Mouse (Mus musculus) intestine, postnatal 0 days (tissue): ENCODE results near the gene Wdr72. TPM values are rescaled to one million over a fixed set of nuclear protein-coding genes. Genes with fewer than 3 reads are reported as not detected.

Source experiments
- ATAC-seq: fragments of 200-750 bp; cut with Nextera tagmentation; 2 replicates; pipeline ENCODE4 v1.8.0; 2017; ENCODE audit warnings: mild to moderate bottlenecking, moderate TSS enrichment, moderate library complexity
- H3K27ac ChIP-seq: fragments of 300-500 bp; sonication (generic); 2 replicates; pipeline ENCODE4 v1.5.1; 2014; ENCODE audit warnings: mild to moderate bottlenecking, low read depth, low read length, moderate library complexity
- H3K27me3 ChIP-seq: fragments of 300-500 bp; sonication (generic); replicated peaks from 2 replicates; pipeline ENCODE4 v1.6.1; 2014; ENCODE audit warnings: low read length, mixed read lengths; ENCODE audit not compliant: control insufficient read depth, insufficient read depth
- H3K36me3 ChIP-seq: fragments of 300-500 bp; sonication (generic); 2 replicates; pipeline ENCODE4 v1.6.1; 2014; ENCODE audit warnings: mild to moderate bottlenecking, moderate library complexity; ENCODE audit not compliant: control insufficient read depth, insufficient read depth
- H3K4me1 ChIP-seq: fragments of 300-500 bp; sonication (generic); replicated peaks from 2 replicates; pipeline ENCODE4 v1.6.1; 2014; ENCODE audit warnings: antibody characterized with exemption, low read length, mixed read lengths; ENCODE audit not compliant: control insufficient read depth, insufficient read depth
- H3K4me2 ChIP-seq: fragments of 300-500 bp; sonication (generic); replicated peaks from 2 replicates; pipeline ENCODE4 v1.6.1; 2014; ENCODE audit warnings: low read depth, mild to moderate bottlenecking, moderate library complexity
- H3K4me3 ChIP-seq: fragments of 300-500 bp; sonication (generic); 2 replicates; pipeline ENCODE4 v1.5.1; 2014; ENCODE audit warnings: low read depth, low read length
- H3K9ac ChIP-seq: fragments of 300-500 bp; sonication (generic); 2 replicates; pipeline ENCODE4 v1.6.1; 2014; ENCODE audit warnings: mild to moderate bottlenecking, low read depth, low read length
- H3K9me3 ChIP-seq: fragments of 300-500 bp; sonication (generic); 2 replicates; pipeline ENCODE4 v1.6.1; 2016; ENCODE audit warnings: mixed run types; ENCODE audit not compliant: control insufficient read depth
- CTCF ChIP-seq: sonication (generic); IDR thresholded peaks from 2 replicates; pipeline ENCODE4 v1.5.1; 2016; ENCODE audit warnings: low read depth, mild to moderate bottlenecking, control low read depth, antibody characterized with exemption, moderate library complexity
- WGBS: fragments of 180-500 bp; shearing (Covaris S2); extraction: QIAGEN DNeasy Blood & Tissue Kit; methylation state at CpG from one replicate; pipeline ENCODE4 v1.1.7; 2014; 5-methylcytosine and 5-hydroxymethylcytosine counted together
- polyA plus RNA-seq: library from polyadenylated mRNA; unstranded; fragments of >200 nt; fragmentation: Nextera tagmentation; extraction: Ambion mirVana; gene quantifications from 2 replicates; pipeline ENCODE4 v1.2.1, GENCODE M21; 2015

Wdr72 gene
- 0.12 and 0.13 TPM in 2 replicates for polyA plus RNA-seq

DNA sequence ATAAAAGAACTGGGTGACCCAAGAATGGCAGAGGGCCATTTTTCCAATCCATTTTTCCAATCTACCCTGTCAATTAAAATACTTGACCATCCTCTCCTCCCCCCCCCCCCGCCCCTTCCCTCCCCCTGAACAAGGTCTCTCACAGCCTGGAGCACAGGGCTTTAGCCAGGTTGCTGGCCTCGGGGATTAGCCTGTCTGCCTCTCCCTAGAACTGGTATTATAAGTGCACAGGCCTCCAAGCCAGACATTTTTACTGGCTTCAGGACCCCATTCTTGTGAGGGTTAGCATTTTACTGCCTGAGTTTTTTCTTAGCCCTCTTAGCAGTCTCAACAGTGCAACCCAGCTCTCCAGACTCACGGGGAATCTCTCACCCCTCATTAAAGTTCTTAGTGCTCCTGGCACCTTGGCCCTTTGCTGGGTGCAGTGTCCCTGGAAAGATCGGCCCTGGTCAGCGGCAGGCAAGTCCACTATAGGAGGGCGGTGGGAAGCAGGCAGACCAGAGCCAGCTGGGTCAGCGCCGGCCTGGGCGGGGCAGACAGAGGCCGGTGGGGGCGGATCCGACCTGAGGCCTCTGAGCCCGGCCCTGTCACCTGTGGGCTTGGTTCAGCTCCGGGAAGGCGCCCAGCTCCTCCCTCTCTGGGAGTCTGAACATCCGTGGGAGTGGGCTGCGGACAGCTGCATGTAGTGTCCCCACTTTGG, at the start of gene Wdr72:
Gene Wdr72, plus strand, starts transcription at position 596 of the 700 bp plus-strand sequence.
- TF ChIP-seq CTCF = no peak
- H3K9me3 ChIP-seq = no peaks in the 10 kb centered on the region
- peak; percentile 47; the same call in 1 of the 2 replicates for ATAC-seq
- no peaks in the 10 kb centered on the region for H3K4me1 ChIP-seq
- H3K36me3 ChIP-seq = no peaks in the 10 kb centered on the region
- no peak within 1 kb of the TSS for H3K27ac ChIP-seq
- 5% methylated on average over 16 of the region's 17 CpGs for WGBS
- peak within 1 kb of the TSS; percentile 28 for H3K4me3 ChIP-seq
- peak within 1 kb of the TSS; percentile 64 for H3K4me2 ChIP-seq
- H3K27me3 ChIP-seq = no peaks in the 10 kb centered on the region
- 0 out of 2 replicates have a peak within 1 kb of the TSS, but pooled peaks have one; percentile 2 for H3K9ac ChIP-seq

DNA sequence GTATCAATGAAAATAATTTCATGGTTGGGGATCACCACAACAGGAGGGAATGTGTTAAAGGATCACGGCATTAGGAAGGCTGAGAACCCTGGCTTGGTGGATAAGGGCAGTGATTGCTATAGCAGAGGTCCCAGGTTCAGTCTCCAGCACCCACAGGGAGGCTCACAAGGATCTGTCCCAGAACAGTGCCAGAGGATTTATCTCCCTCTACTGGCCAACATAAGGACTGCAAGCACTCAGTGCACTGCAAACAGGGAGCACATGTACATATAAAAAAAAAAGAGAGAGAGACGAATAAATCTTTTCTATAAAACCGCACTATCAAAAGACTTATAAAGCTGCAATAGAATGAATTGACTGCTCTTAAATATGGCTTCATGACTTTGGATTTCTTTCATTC, 43.9 kb upstream of the Wdr72 start:
- H3K9ac ChIP-seq = no peak overlapping the region
- WGBS = 82% methylated on average over 3 of the region's 3 CpGs
- no peak for ATAC-seq
- H3K36me3 ChIP-seq = no peaks in the 10 kb centered on the region
- no peak overlapping the region for H3K27ac ChIP-seq
- TF ChIP-seq CTCF = peak; percentile 59
- H3K4me1 ChIP-seq = no peaks in the 10 kb centered on the region
- H3K4me2 ChIP-seq = no peak overlapping the region
- H3K27me3 ChIP-seq = no peaks in the 10 kb centered on the region
- H3K9me3 ChIP-seq = no peaks in the 10 kb centered on the region
- no peak overlapping the region for H3K4me3 ChIP-seq

DNA sequence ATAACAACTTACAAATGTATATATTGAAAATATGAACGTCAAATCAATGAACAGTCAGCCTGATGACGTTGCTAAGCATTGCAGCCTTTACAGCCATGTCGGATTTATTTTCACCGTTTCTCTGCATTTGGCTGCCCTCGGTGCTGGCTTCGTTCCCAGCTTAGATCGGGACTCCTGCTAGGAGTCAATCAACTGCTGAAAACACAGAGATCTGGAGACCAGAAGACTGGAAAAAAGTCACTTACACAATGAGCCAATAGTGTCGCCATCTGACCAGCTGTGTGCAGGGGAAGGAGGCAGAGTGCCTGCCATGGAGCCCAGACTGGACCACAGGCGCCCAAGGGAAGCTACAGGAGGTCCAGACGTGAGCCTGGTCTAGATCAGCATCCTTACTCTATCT, 43.4 kb upstream of the Wdr72 start:
- WGBS = 67% methylated on average over 10 of the region's 10 CpGs
- H3K27ac ChIP-seq = no peak overlapping the region

DNA sequence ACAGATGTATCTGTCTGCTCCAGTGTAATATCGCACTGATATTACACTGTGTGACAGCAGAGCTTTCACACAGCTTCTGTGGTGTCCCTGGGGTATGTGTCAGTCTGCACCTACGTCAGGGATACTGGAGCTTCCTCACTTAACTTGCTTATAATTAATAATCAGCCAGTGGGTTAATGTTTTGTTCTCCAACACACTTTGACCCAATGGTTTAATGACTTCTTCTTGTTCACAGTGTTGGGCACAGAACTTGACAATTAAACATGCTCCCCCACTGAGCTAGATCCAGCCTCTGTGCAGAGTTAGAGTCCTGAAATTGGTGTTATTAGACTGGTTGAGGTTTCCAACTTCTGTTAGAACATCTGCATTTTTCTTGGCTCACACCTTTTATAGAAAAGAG, 34.2 kb upstream of the Wdr72 start:
- ATAC-seq = no peak
- no peak for TF ChIP-seq CTCF
- Histone ChIP-seq H3K4me3 (no peak overlapping the region), H3K4me1 (no peaks in the 10 kb centered on the region), H3K4me2 (no peak overlapping the region), H3K9ac (no peak overlapping the region), H3K9me3 (no peaks in the 10 kb centered on the region), H3K36me3 (no peaks in the 10 kb centered on the region), H3K27me3 (no peaks in the 10 kb centered on the region), H3K27ac (no peak overlapping the region)
- WGBS = 57% methylated on average over 2 of the region's 2 CpGs

More for the DNA sequence above, 43.4 kb upstream of the Wdr72 start:
- H3K9ac ChIP-seq = no peak overlapping the region
- no peaks in the 10 kb centered on the region for H3K27me3 ChIP-seq
- no peak overlapping the region for H3K4me2 ChIP-seq
- TF ChIP-seq CTCF = no peak
- no peaks in the 10 kb centered on the region for H3K36me3 ChIP-seq
- no peaks in the 10 kb centered on the region for H3K4me1 ChIP-seq
- H3K9me3 ChIP-seq = no peaks in the 10 kb centered on the region
- H3K4me3 ChIP-seq = no peak overlapping the region
- no peak for ATAC-seq

DNA sequence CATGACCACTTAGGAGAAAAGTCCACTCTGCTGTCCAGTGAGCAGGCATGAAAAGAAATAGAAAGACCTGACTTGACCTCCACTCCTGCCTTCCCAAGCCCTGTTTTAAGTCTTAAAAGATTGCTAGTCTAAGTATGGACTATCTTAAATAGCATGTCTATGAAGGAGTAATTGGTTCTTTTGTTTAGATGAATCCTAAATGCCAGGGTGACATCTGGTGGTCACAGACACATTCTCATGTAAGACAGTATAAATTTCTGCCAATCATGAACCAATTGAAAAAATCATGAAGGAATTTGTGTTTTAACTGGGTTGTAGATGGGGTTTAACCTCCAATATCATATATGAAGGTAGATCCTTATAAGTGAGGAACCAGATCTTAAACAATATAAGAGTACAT, 31.7 kb upstream of the Wdr72 start:
- H3K9me3 ChIP-seq = no peaks in the 10 kb centered on the region
- H3K27me3 ChIP-seq = no peaks in the 10 kb centered on the region
- no peak overlapping the region for H3K4me3 ChIP-seq
- H3K36me3 ChIP-seq = no peaks in the 10 kb centered on the region
- TF ChIP-seq CTCF = peak; percentile 32
- H3K9ac ChIP-seq = no peak overlapping the region
- H3K27ac ChIP-seq = no peak overlapping the region
- ATAC-seq = no peak
- no peaks in the 10 kb centered on the region for H3K4me1 ChIP-seq
- no peak overlapping the region for H3K4me2 ChIP-seq

DNA sequence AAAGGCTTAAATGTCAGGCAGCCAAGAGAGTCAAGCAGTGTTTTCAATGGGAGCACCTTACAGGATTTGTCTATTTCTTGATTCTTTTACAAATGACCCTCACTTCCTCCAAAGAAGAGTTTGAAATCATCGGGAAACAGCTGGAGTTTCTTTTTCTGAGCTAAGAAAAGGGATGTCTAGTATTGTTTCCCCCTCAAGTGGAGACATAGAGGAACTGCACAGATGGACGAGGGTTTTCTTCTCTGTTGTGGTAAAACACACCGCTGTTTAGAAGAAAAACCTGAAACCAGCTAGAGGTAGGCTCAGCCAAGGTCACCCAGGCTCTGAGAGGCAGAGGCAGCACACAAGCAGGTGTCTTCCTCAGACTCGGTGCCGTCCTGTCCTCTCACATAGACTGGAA, 29.9 kb upstream of the Wdr72 start:
- ATAC-seq = no peak
- H3K36me3 ChIP-seq = no peaks in the 10 kb centered on the region
- no peak overlapping the region for H3K27ac ChIP-seq
- H3K9ac ChIP-seq = no peak overlapping the region
- H3K4me2 ChIP-seq = no peak overlapping the region
- no peaks in the 10 kb centered on the region for H3K27me3 ChIP-seq
- H3K4me3 ChIP-seq = no peak overlapping the region
- H3K4me1 ChIP-seq = no peaks in the 10 kb centered on the region
- WGBS = 29% methylated on average over 5 of the region's 5 CpGs
- peak; percentile 65 for TF ChIP-seq CTCF
- H3K9me3 ChIP-seq = no peaks in the 10 kb centered on the region

DNA sequence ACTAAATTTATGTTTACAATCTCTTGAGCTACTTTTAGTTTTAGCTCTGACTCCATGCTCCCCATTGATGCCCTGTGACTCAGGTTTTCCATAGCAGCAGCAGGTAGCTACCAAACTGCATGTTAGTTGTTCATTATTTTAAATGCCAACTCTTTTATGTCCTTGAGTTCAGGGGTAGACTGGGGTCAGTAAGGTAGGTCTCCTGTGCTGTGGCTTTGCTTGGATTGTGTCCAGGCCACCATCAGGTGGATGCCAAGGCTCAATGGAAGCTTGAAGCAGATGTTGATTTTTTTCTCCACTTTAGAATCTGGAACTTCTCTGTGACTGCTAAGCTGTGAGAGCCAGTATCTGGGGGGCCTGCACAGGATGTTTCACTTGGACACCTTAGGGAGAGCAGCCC, 8.6 kb upstream of the Wdr72 start:
- no peaks in the 10 kb centered on the region for H3K27me3 ChIP-seq
- H3K27ac ChIP-seq = no peak overlapping the region
- no peak for TF ChIP-seq CTCF
- H3K4me1 ChIP-seq = no peaks in the 10 kb centered on the region
- H3K36me3 ChIP-seq = no peaks in the 10 kb centered on the region
- no peak overlapping the region for H3K9ac ChIP-seq
- H3K4me3 ChIP-seq = no peak overlapping the region
- no peak overlapping the region for H3K4me2 ChIP-seq
- ATAC-seq = no peak
- no peaks in the 10 kb centered on the region for H3K9me3 ChIP-seq
